Comparison of ENCODE assay signal across 8 mouse cellular contexts in the genomic region with DNA sequence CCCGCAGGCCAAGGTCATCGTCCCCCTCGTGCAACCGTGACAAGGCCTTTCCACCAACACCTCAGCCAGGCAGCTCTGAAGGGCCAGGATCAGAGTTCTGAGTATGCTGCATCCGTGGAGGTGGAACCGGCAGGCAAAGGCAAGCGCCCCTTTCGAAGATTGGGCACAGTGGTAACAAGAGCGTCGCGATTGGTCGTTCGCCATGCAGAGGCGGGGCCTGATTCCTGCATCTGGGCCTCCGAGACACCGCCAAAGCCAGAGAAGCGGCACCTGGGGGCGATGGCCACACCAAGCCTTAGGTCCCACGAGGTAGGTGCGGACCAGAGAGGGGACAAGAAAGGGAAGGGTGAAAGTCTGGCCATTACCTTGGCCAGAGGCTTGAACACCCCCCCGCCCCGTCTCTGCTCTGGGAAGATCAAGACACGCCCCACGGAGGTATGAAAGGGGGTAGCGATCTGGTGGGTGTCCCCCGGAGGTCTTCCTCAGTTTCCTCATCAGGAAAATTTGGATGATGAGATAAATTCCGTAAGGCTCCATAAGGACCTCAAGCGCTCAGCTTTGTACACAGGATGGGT. TPM values are rescaled to one million over a fixed set of nuclear protein-coding genes. Genes with fewer than 3 reads are reported as not detected.
DNase-seq lines count a peak whose midpoint lies in the region; ATAC-seq and TF ChIP-seq lines count a peak whose summit lies in the region.

A gene (minus strand): TSS at position 99 of the 575 bp plus-strand sequence.

- 8% methylated on average over 28 of the region's 28 CpGs for WGBS in hindbrain, embryonic 11.5 days
- WGBS in limb, embryonic 12.5 days: 7% methylated on average over 28 of the region's 28 CpGs
- 5% methylated on average over 28 of the region's 28 CpGs for WGBS in neural tube, embryonic 14.5 days

- ATAC-seq in hindbrain, embryonic 11.5 days (ENCODE audit: low FRiP score): peak; percentile 67
- peak; percentile 45; the same call in 1 of the 2 replicates for ATAC-seq in limb, embryonic 12.5 days (ENCODE audit: insufficient number of reproducible peaks, insufficient read depth, low FRiP score, low TSS enrichment, low read depth)
- ATAC-seq in neural tube, embryonic 14.5 days (ENCODE audit: low read depth): peak; percentile 69

- no peak for TF ChIP-seq CTCF in gastrocnemius, adult 2 months (IDR thresholded peaks at IDR 0.05)
- no peak for TF ChIP-seq CTCF in ES-Bruce4 (IDR thresholded peaks at IDR 0.05; ENCODE audit: low read depth, low read length)

- H3K27me3 ChIP-seq in ES-Bruce4 (ENCODE audit: control insufficient read depth, insufficient read depth, low read length, poor library complexity, severe bottlenecking): no peaks in the 10 kb centered on the region
- H3K27me3 ChIP-seq in hindbrain, embryonic 11.5 days (ENCODE audit: control insufficient read depth, insufficient read depth, low read length): no peaks in the 10 kb centered on the region; the same call in 1 of the 2 replicates
- H3K27me3 ChIP-seq in limb, embryonic 12.5 days: peaks cover 42% of the 10 kb centered on the region
- no peaks in the 10 kb centered on the region for H3K27me3 ChIP-seq in neural tube, embryonic 14.5 days (ENCODE audit: control insufficient read depth, insufficient read depth, low read length)

- no peaks in the 10 kb centered on the region for H3K36me3 ChIP-seq in ES-Bruce4 (ENCODE audit: control insufficient read depth, insufficient read depth, low read length, poor library complexity, severe bottlenecking)
- no peaks in the 10 kb centered on the region for H3K36me3 ChIP-seq in hindbrain, embryonic 11.5 days (ENCODE audit: control insufficient read depth, insufficient read depth, low read length)
- peaks cover 13% of the 10 kb centered on the region; the same call in 1 of the 2 replicates for H3K36me3 ChIP-seq in limb, embryonic 12.5 days
- no peaks in the 10 kb centered on the region for H3K36me3 ChIP-seq in neural tube, embryonic 14.5 days (ENCODE audit: control insufficient read depth, insufficient read depth, low read length)

- TF ChIP-seq POLR2A in ES-Bruce4 (IDR thresholded peaks at IDR 0.05; ENCODE audit: insufficient read depth, low read length): no peak

- peak within 1 kb of the TSS; percentile 50 for H3K9ac ChIP-seq in ES-Bruce4 (ENCODE audit: low read depth, poor library complexity, severe bottlenecking)
- peak within 1 kb of the TSS; percentile 61 for H3K9ac ChIP-seq in hindbrain, embryonic 11.5 days (ENCODE audit: low read depth, low read length)
- peak within 1 kb of the TSS; percentile 68 for H3K9ac ChIP-seq in limb, embryonic 12.5 days (replicated peaks)
- peak within 1 kb of the TSS; percentile 59 for H3K9ac ChIP-seq in neural tube, embryonic 14.5 days (replicated peaks; ENCODE audit: low read depth, low read length)

- H3K4me2 ChIP-seq in hindbrain, embryonic 11.5 days (replicated peaks; ENCODE audit: low read depth, low read length): peak within 1 kb of the TSS; percentile 98
- peak within 1 kb of the TSS; percentile 94 for H3K4me2 ChIP-seq in limb, embryonic 12.5 days
- peak within 1 kb of the TSS; percentile 94 for H3K4me2 ChIP-seq in neural tube, embryonic 14.5 days (ENCODE audit: low read depth, low read length)

- peak within 1 kb of the TSS; percentile 17 for H3K4me3 ChIP-seq in gastrocnemius, adult 2 months
- peak within 1 kb of the TSS; percentile 85 for H3K4me3 ChIP-seq in ES-Bruce4 (ENCODE audit: low read depth, low read length)
- H3K4me3 ChIP-seq in hindbrain, embryonic 11.5 days (ENCODE audit: low read depth, low read length): peak within 1 kb of the TSS; percentile 52
- peak within 1 kb of the TSS; percentile 54 for H3K4me3 ChIP-seq in limb, embryonic 12.5 days (replicated peaks)
- peak within 1 kb of the TSS; percentile 43 for H3K4me3 ChIP-seq in neural tube, embryonic 14.5 days (ENCODE audit: low read depth, low read length)

- H3K27ac ChIP-seq in gastrocnemius, adult 2 months: no peak within 1 kb of the TSS
- no peak within 1 kb of the TSS for H3K27ac ChIP-seq in ES-Bruce4 (ENCODE audit: insufficient read depth, low read length)
- no peak within 1 kb of the TSS for H3K27ac ChIP-seq in hindbrain, embryonic 11.5 days (ENCODE audit: low read depth, low read length)
- H3K27ac ChIP-seq in limb, embryonic 12.5 days: 0 out of 2 replicates have a peak within 1 kb of the TSS, but pooled peaks have one; percentile 45
- peak within 1 kb of the TSS; percentile 23; the same call in 1 of the 2 replicates for H3K27ac ChIP-seq in neural tube, embryonic 14.5 days (ENCODE audit: low read depth, low read length)

- no peak for DNase-seq in gastrocnemius, adult 2 months
- no peak for DNase-seq in gastrocnemius, adult 8-10 months (ENCODE audit: low spot score in 2 of 2)
- peak; percentile 87 for DNase-seq in embryo, embryonic 11 days
- DNase-seq in hindbrain, embryonic 11.5 days (ENCODE audit: low spot score): peak; percentile 79
- no peak for DNase-seq in urinary bladder, postnatal 36 days (ENCODE audit: low spot score in 2 of 2)

- intact Hi-C loops in gastrocnemius, adult 2 months (cut with DNase I): loop anchor here (2.0 kb wide), 1 partner anchor 117 kb away; no protein-coding TSS in a partner anchor

- H3K4me1 ChIP-seq in ES-Bruce4 (ENCODE audit: control insufficient read depth, insufficient read depth, low read length): no peaks in the 10 kb centered on the region
- no peaks in the 10 kb centered on the region for H3K4me1 ChIP-seq in hindbrain, embryonic 11.5 days (replicated peaks; ENCODE audit: control insufficient read depth, insufficient read depth, low read length)
- H3K4me1 ChIP-seq in limb, embryonic 12.5 days (replicated peaks): peaks cover 21% of the 10 kb centered on the region
- H3K4me1 ChIP-seq in neural tube, embryonic 14.5 days (ENCODE audit: control insufficient read depth, insufficient read depth, low read length): peaks cover 11% of the 10 kb centered on the region

- no peaks in the 10 kb centered on the region for H3K9me3 ChIP-seq in ES-Bruce4 (replicated peaks; ENCODE audit: control insufficient read depth, insufficient read depth, low read length, poor library complexity, severe bottlenecking)
- H3K9me3 ChIP-seq in hindbrain, embryonic 11.5 days (ENCODE audit: control insufficient read depth, low read length): no peaks in the 10 kb centered on the region
- no peaks in the 10 kb centered on the region for H3K9me3 ChIP-seq in limb, embryonic 12.5 days
- H3K9me3 ChIP-seq in neural tube, embryonic 14.5 days (ENCODE audit: control insufficient read depth, low read length): no peaks in the 10 kb centered on the region

- no peak for TF ChIP-seq EP300 in ES-Bruce4 (IDR thresholded peaks at IDR 0.05; ENCODE audit: insufficient read depth, low read depth, low read length)

RNA-seq across cellular contexts. Expression of the gene that starts here (rescaled TPM):
- total RNA-seq in gastrocnemius, adult 2 months (2021): not detected
- not detected for total RNA-seq in gastrocnemius, adult 8-10 months (2022)
- polyA plus RNA-seq in ES-Bruce4 (2011; ENCODE audit: insufficient read depth, insufficient read length, low read depth, missing spikeins): 0.44 TPM in 1 of 2 replicates, not detected in the other
- polyA plus RNA-seq in hindbrain, embryonic 11.5 days (2014; fragmentation: Nextera tagmentation; extraction: Ambion mirVana): 0.37 and 0.42 TPM in 2 replicates
- polyA plus RNA-seq in limb, embryonic 12.5 days (2016; fragmentation: Nextera tagmentation; extraction: Ambion mirVana): 0.55 TPM in 1 of 2 replicates, not detected in the other
- polyA plus RNA-seq in neural tube, embryonic 14.5 days (2014; fragmentation: Nextera tagmentation; extraction: Ambion mirVana): 0.98 and 1.2 TPM in 2 replicates

Comparison
In these comparisons a context has a peak if more than half of its experiments do, and no peak if none do; other contexts are left out.
1. Peak in DNase-seq, ATAC-seq, H3K4me3 ChIP-seq, H3K9ac ChIP-seq and H3K4me2 ChIP-seq in hindbrain, embryonic 11.5 days; RNA of the gene not detected or under 1 TPM.
2. Peak in ATAC-seq, H3K4me3 ChIP-seq, H3K27ac ChIP-seq, H3K9ac ChIP-seq and H3K4me2 ChIP-seq in limb, embryonic 12.5 days; RNA of the gene not detected or under 1 TPM.
3. H3K4me3 ChIP-seq: peak in every context shown above with its lines; median percentile 85 in ES-Bruce4; 54 in limb, embryonic 12.5 days; 52 in hindbrain, embryonic 11.5 days; 43 in neural tube, embryonic 14.5 days; 17 in gastrocnemius, adult 2 months.